Mouse (Mus musculus) neural tube, embryonic 14.5 days (tissue): ENCODE data around the gene Nf2. TPM values are rescaled to one million over a fixed set of nuclear protein-coding genes. Genes with fewer than 3 reads are reported as not detected.

Experiments
- ATAC-seq: fragments of 200-750 bp; cut with Nextera tagmentation; 2 replicates; pipeline ENCODE4 v1.8.0; 2017; ENCODE audit warnings: low read depth, mild to moderate bottlenecking, moderate TSS enrichment, moderate library complexity
- H3K27ac ChIP-seq: fragments of 300-500 bp; sonication (generic); 2 replicates; pipeline ENCODE4 v1.5.1; 2014; ENCODE audit warnings: low read depth, mild to moderate bottlenecking, control low read depth, low read length, moderate library complexity, mixed read lengths
- H3K27me3 ChIP-seq: fragments of 300-500 bp; sonication (generic); 2 replicates; pipeline ENCODE4 v1.6.1; 2014; ENCODE audit warnings: low read length; ENCODE audit not compliant: control insufficient read depth, insufficient read depth
- H3K36me3 ChIP-seq: fragments of 300-500 bp; sonication (generic); 2 replicates; pipeline ENCODE4 v1.6.1; 2014; ENCODE audit warnings: low read length, mixed read lengths; ENCODE audit not compliant: control insufficient read depth, insufficient read depth
- H3K4me1 ChIP-seq: fragments of 300-500 bp; sonication (generic); 2 replicates; pipeline ENCODE4 v1.6.1; 2014; ENCODE audit warnings: low read length; ENCODE audit not compliant: control insufficient read depth, insufficient read depth
- H3K4me2 ChIP-seq: fragments of 300-500 bp; sonication (generic); 2 replicates; pipeline ENCODE4 v1.6.1; 2014; ENCODE audit warnings: mild to moderate bottlenecking, low read depth, low read length, control low read depth
- H3K4me3 ChIP-seq: fragments of 300-500 bp; sonication (generic); 2 replicates; pipeline ENCODE4 v1.5.1; 2014; ENCODE audit warnings: low read depth, low read length, control low read depth, mixed read lengths
- H3K9ac ChIP-seq: fragments of 300-500 bp; sonication (generic); replicated peaks from 2 replicates; pipeline ENCODE4 v1.6.1; 2014; ENCODE audit warnings: low read depth, mild to moderate bottlenecking, control low read depth, low read length, mixed read lengths
- H3K9me3 ChIP-seq: fragments of 300-500 bp; sonication (generic); 2 replicates; pipeline ENCODE4 v1.6.1; 2016; ENCODE audit warnings: low read length; ENCODE audit not compliant: control insufficient read depth
- WGBS: fragments of 180-500 bp; shearing (Covaris S2); extraction: QIAGEN DNeasy Blood & Tissue Kit; methylation state at CpG from one replicate; pipeline ENCODE4 v1.1.7; 2014; 5-methylcytosine and 5-hydroxymethylcytosine counted together
- polyA plus RNA-seq: library from polyadenylated mRNA; unstranded; fragments of >200 nt; fragmentation: Nextera tagmentation; extraction: Ambion mirVana; gene quantifications from 2 replicates; pipeline ENCODE4 v1.2.1, GENCODE M21; 2014

The Nf2 gene
- polyA plus RNA-seq, 1 experiment from 2014 or later = 52.3 TPM

DNA sequence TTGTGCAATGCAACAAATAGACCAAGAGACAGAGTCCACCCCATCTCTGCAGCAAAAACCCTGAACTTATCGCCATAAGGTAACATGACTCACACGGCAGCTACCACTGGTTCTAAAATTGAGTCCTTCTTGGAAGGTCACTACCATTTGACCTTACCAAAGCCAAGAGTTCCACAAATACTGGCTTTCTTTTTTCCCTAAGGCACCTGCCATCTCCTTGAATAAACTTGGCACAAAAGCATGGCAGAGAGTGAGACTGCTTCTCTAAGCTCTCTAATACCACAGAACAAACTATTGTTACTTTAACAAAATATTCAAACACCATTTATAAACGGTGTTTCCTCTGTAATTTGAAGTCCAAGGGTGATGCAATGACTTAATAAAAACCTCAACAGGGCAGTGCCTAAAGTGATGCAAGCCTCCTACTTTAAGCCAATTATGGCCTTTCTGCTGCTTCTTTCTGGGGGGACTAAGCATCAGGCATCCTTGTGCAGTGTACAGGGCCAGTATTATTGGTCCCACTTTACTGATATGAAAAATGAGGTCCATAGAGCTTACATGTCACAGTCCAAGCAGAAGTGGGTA lies 8.3 kb downstream of the Nf2 start:
- Histone ChIP-seq H3K27me3 (no peaks in the 10 kb centered on the region), H3K4me1 (no peaks in the 10 kb centered on the region), H3K4me3 (no peak overlapping the region), H3K36me3 (no peaks in the 10 kb centered on the region), H3K9me3 (no peaks in the 10 kb centered on the region), H3K4me2 (no peak overlapping the region), H3K9ac (no peak overlapping the region), H3K27ac (no peak overlapping the region)
- no peak for ATAC-seq
- 88% methylated on average over 3 of the region's 3 CpGs for WGBS

DNA sequence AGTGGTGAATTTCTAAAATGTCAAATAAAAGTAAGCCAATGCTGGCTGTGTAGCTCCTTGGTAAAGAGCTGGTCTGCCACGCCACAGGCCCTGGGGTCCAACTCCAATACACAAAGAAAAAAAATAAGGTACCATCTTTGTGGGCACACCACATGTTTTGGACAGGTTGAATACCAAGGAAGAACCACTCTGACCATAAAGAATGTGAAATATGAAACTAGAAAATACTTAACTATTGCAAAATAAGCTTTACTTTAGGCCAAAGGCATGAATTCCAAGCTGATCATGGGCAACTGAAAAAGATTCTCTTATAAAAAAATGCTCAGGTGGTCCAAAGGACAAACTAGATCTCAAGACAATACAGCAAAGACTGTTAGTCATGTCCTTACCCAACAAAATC lies 11.1 kb downstream of the Nf2 start:
- no peak for ATAC-seq
- H3K27ac ChIP-seq = no peak overlapping the region
- H3K9me3 ChIP-seq = no peaks in the 10 kb centered on the region
- no peak overlapping the region for H3K4me2 ChIP-seq
- no peaks in the 10 kb centered on the region for H3K4me1 ChIP-seq
- H3K9ac ChIP-seq = no peak overlapping the region
- no peak overlapping the region for H3K4me3 ChIP-seq
- H3K36me3 ChIP-seq = no peaks in the 10 kb centered on the region
- WGBS = 97% methylated on average over 1 of the region's 1 CpGs
- no peaks in the 10 kb centered on the region for H3K27me3 ChIP-seq

DNA sequence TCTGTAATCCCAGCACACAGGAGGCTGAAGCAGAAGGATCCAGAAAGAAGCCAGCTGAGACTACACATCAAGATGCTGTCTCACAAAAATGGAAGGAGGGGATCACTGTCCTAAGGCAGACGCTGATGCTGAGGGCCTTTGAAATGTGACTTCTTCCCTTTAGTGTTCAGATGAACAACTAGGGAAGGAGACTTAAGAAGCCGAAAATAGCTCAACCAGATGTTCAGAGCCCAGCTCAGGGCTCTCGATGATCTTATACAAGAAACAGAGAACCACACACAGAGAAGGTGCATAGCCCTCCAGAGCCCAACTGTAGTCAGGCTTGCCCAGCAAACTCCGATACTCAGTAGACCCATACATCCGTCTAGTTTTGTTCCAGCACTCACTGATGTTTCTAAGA lies 12.0 kb downstream of the Nf2 start:
- no peak overlapping the region for H3K9ac ChIP-seq
- H3K4me2 ChIP-seq = no peak overlapping the region
- no peaks in the 10 kb centered on the region for H3K9me3 ChIP-seq
- no peak overlapping the region for H3K27ac ChIP-seq
- no peaks in the 10 kb centered on the region for H3K4me1 ChIP-seq
- no peak for ATAC-seq
- no peaks in the 10 kb centered on the region for H3K27me3 ChIP-seq
- no peaks in the 10 kb centered on the region for H3K36me3 ChIP-seq
- 82% methylated on average over 5 of the region's 5 CpGs for WGBS
- no peak overlapping the region for H3K4me3 ChIP-seq

DNA sequence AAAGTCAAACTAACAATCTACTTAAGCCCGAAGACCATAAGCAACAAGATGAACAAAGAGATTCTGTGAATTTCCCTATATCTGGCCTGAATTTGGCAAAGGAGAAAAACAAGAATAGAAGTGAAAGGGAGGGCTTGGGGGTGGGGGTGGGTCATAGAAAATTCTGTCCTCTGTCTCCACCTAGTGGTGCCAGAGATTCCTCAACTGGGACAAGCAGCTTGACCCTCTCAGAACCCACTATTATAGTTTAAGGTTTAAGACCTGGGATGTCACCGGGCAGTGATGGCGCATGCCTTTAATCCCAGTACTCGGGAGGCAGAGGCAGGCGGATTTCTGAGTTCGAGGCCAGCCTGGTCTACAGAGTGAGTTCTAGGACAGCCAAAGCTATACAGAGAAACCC lies 12.6 kb downstream of the Nf2 start:
- Histone ChIP-seq H3K27ac (no peak overlapping the region), H3K36me3 (no peaks in the 10 kb centered on the region), H3K4me3 (no peak overlapping the region), H3K9me3 (no peaks in the 10 kb centered on the region), H3K4me2 (no peak overlapping the region), H3K4me1 (no peaks in the 10 kb centered on the region), H3K27me3 (no peaks in the 10 kb centered on the region), H3K9ac (no peak overlapping the region)
- no peak for ATAC-seq
- 68% methylated on average over 6 of the region's 6 CpGs for WGBS

DNA sequence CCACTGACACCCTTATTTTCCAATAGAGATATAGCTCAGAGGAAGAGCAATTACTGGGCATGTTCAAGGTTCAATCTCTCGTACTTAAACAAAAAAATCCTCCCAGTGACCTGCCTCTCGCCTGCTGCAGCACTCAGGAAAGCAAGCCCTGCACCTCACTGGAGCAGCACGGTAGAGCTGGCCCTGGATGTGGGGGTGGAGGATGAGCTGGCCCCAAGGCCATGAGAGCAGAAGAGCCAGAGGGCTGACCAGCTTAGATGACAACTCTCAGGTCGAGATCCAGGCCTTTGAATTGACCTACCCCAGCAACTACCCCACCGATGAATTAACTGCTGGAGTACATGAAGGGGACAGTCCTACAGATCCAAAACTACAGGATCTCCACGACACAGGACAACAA lies 13.9 kb downstream of the Nf2 start:
- no peak overlapping the region for H3K9ac ChIP-seq
- 83% methylated on average over 6 of the region's 6 CpGs for WGBS
- H3K27me3 ChIP-seq = no peaks in the 10 kb centered on the region
- no peaks in the 10 kb centered on the region for H3K4me1 ChIP-seq
- H3K4me3 ChIP-seq = no peak overlapping the region
- no peak for ATAC-seq
- H3K4me2 ChIP-seq = no peak overlapping the region
- H3K9me3 ChIP-seq = no peaks in the 10 kb centered on the region
- no peak overlapping the region for H3K27ac ChIP-seq
- no peaks in the 10 kb centered on the region for H3K36me3 ChIP-seq

DNA sequence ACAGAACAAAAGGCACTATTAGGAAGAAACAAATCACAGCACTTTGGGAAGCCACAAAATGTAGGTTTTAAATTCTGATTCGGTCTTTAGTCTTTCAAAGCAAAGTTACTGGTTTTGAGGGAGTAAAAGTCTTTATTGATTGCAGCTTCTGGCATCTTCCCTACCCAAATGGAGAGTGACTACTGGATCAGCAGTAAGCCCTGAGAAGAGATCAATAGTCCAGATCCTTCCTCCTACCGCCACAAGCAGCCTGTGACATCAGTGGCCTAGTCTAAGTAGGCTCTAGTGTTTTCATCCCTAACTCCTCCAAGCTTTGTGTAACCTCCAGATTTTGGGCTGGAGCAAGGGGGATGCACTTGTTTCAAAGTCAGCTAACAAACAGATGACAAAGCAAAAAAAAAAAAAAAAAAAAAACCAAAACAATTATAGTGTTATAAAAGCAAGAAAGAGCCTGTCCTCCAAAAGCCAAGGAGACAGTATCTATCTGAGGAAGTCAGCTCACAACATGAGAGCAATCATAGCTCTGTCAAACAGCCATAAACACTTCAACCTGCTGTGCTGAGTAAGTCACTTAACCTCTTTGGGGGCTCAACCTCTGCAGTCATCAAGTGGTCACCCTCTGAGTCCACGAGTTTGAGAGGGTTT lies 15.9 kb downstream of the Nf2 start:
- Histone ChIP-seq H3K4me2 (no peak overlapping the region), H3K9ac (no peak overlapping the region), H3K36me3 (no peaks in the 10 kb centered on the region), H3K27ac (no peak overlapping the region), H3K27me3 (no peaks in the 10 kb centered on the region), H3K4me3 (no peak overlapping the region), H3K9me3 (no peaks in the 10 kb centered on the region), H3K4me1 (no peaks in the 10 kb centered on the region)
- WGBS = 60% methylated on average over 3 of the region's 3 CpGs
- ATAC-seq = no peak

DNA sequence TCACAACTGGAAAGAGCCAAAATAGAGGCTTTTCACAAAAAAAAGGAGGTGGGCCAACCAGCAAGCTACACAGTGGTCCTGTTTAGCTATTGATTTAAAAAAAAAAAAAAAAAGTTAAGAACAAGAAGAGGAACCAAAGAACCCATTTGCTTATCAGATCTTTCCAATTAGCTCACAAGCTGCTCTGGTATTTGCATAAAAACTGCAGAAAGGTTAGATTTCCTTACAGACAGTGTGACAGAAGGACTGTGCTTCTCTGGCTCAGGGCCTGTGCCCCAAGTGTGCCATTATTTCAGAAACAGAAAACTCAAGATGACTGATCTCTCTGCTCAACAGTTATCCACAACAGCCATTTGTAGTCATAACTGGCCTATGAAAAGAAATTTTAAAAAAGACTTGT lies 18.3 kb downstream of the Nf2 start:
- no peak overlapping the region for H3K9ac ChIP-seq
- H3K4me1 ChIP-seq = no peaks in the 10 kb centered on the region
- H3K4me3 ChIP-seq = no peak overlapping the region
- H3K4me2 ChIP-seq = no peak overlapping the region
- no peaks in the 10 kb centered on the region for H3K9me3 ChIP-seq
- no peaks in the 10 kb centered on the region for H3K27me3 ChIP-seq
- H3K27ac ChIP-seq = no peak overlapping the region
- no peak for ATAC-seq
- H3K36me3 ChIP-seq = no peaks in the 10 kb centered on the region

DNA sequence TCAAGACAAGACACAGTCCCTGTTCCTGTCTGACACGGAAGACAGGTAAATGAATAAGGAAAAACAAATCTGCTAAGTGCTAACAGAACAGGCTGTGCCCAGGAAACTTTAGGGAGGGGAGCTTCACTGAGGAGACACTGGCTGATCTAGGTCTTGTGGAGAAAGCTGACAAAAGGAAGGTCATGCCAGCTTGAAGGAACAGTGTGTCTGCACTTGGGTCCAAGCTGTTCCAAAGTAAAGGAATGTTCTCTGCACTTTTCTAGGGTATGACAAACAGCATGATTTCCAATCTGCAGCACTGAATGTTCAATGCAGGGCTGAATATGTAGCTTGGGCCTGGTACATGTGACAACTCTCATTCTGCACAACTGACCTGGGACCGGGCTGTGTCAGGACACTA lies 21.4 kb downstream of the Nf2 start:
- no peaks in the 10 kb centered on the region for H3K27me3 ChIP-seq
- no peaks in the 10 kb centered on the region for H3K9me3 ChIP-seq
- no peaks in the 10 kb centered on the region for H3K36me3 ChIP-seq
- no peak overlapping the region for H3K27ac ChIP-seq
- H3K4me3 ChIP-seq = no peak overlapping the region
- WGBS = 80% methylated on average over 2 of the region's 2 CpGs
- H3K4me1 ChIP-seq = no peaks in the 10 kb centered on the region
- ATAC-seq = no peak
- H3K9ac ChIP-seq = no peak overlapping the region
- H3K4me2 ChIP-seq = no peak overlapping the region

DNA sequence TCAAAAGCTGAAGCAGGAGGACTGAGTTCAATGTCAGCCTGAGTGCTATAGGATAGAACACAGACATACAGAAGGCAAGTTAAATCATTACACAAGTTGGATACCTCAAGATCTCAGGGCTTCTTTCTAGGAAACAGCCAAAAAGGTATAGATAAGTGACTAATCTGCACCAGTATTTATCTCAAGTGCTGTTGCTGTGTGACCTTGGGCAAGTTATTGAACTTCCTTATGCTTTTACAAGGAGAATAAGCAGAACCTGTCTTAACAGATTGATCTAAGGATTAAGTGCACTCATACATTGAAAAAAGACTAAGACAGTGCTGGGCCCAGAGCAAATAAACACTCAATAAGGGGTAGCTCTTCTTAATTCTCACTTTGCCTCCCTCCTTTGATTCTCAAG lies 22.0 kb downstream of the Nf2 start:
- no peak for ATAC-seq
- no peak overlapping the region for H3K27ac ChIP-seq
- no peaks in the 10 kb centered on the region for H3K9me3 ChIP-seq
- no peaks in the 10 kb centered on the region for H3K4me1 ChIP-seq
- H3K4me3 ChIP-seq = no peak overlapping the region
- H3K4me2 ChIP-seq = no peak overlapping the region
- no peak overlapping the region for H3K9ac ChIP-seq
- no peaks in the 10 kb centered on the region for H3K27me3 ChIP-seq
- no peaks in the 10 kb centered on the region for H3K36me3 ChIP-seq
